In genomic region chr17:78913921-78914320, GRCm38 (mm10) we compare ENCODE assay signal across 31 mouse cellular contexts. TPM values are rescaled to one million over a fixed set of nuclear protein-coding genes. Genes with fewer than 3 reads are reported as not detected.
DNase-seq lines count a peak whose midpoint lies in the region; ATAC-seq and TF ChIP-seq lines count a peak whose summit lies in the region.
"Had no signal": no experiment of that assay in that cellular context is flagged by ENCODE, and none has a peak within 500 bp of the region (broad histone marks: within the 10 kb centered on the region; RNA-seq: fewer than 3 reads in every experiment).

No protein-coding gene starts in this region.

- H3K4me2 ChIP-seq in liver, embryonic 12.5 days = peak overlapping the region; percentile 64; the same call in 1 of the 2 replicates
- H3K4me2 ChIP-seq in liver, embryonic 11.5 days = no peak overlapping the region

- H3K4me1 ChIP-seq in liver, embryonic 12.5 days = peaks cover 28% of the 10 kb centered on the region
- peaks cover 10% of the 10 kb centered on the region; the same call in 1 of the 2 replicates for H3K4me1 ChIP-seq in liver, embryonic 11.5 days (replicated peaks; ENCODE audit: control insufficient read depth, insufficient read depth, low read length)
- H3K4me1 ChIP-seq in E14TG2a.4 (replicated peaks; ENCODE audit: low read depth, low read length) (peaks cover 48% of the 10 kb centered on the region), ES-E14 (ENCODE audit: control insufficient read depth in 2 of 2, insufficient read depth in 2 of 2, low read length in 2 of 2, poor library complexity in 1 of 2) (peaks cover 3 to 4% of the 10 kb centered on the region in 2 experiments; a peak in 3 of 4 replicates)

- ATAC-seq in liver, embryonic 12.5 days = no peak
- ATAC-seq in liver, embryonic 11.5 days (replicated peaks; ENCODE audit: low FRiP score) = no peak
- ATAC-seq: activated CD4-positive, CD25-positive, alpha-beta regulatory T cell, adult 4 months; forebrain, embryonic 14.5 days; forebrain, postnatal 0 days; hindbrain, embryonic 16.5 days; intestine, embryonic 15.5 days; Patski had no signal

- peaks cover 9% of the 10 kb centered on the region for H3K36me3 ChIP-seq in liver, embryonic 12.5 days
- peaks cover 3% of the 10 kb centered on the region; the same call in 1 of the 2 replicates for H3K36me3 ChIP-seq in liver, embryonic 11.5 days (ENCODE audit: control insufficient read depth, insufficient read depth, low read length)
- H3K36me3 ChIP-seq in E14TG2a.4 (ENCODE audit: insufficient read depth, low read length) (peaks cover 14% of the 10 kb centered on the region), ES-E14 (ENCODE audit: control insufficient read depth, insufficient read depth, low read length, poor library complexity, severe bottlenecking) (peaks cover 6% of the 10 kb centered on the region)

- DNase-seq in liver, embryonic 11.5 days (ENCODE audit: low spot score) = no peak
- peak; percentile 39 for DNase-seq in ES-E14 (ENCODE audit: low read depth, low spot score)
- DNase-seq in embryo, embryonic 11 days = no peak
- DNase-seq in kidney, adult 9 months = no peak
- DNase-seq: adrenal gland, adult 8-10 months; adrenal gland, postnatal 25 days; cerebellum, adult 18-20 months; cerebellum, adult 9-10 months; cerebellum, postnatal 14 days; forebrain, postnatal 0 days; gastrocnemius, adult 2 months; gastrocnemius, postnatal 25 days; heart, adult 18-20 months; heart, postnatal 10 days; heart, postnatal 36 days had no signal

- H3K27me3 ChIP-seq in liver, embryonic 12.5 days (replicated peaks) = no peaks in the 10 kb centered on the region
- H3K27me3 ChIP-seq in liver, embryonic 11.5 days (replicated peaks; ENCODE audit: control insufficient read depth, insufficient read depth, low read length) = no peaks in the 10 kb centered on the region
- H3K27me3 ChIP-seq in E14TG2a.4 (ENCODE audit: insufficient read depth, low read length) = no peaks in the 10 kb centered on the region
- H3K27me3 ChIP-seq: embryonic facial prominence, embryonic 12.5 days; embryonic facial prominence, embryonic 15.5 days; heart, embryonic 12.5 days; heart, embryonic 15.5 days; intestine, embryonic 15.5 days had no signal

- H3K9me3 ChIP-seq in liver, embryonic 12.5 days (replicated peaks) = no peaks in the 10 kb centered on the region
- H3K9me3 ChIP-seq in liver, embryonic 11.5 days (ENCODE audit: control insufficient read depth, low read length) = no peaks in the 10 kb centered on the region
- no peaks in the 10 kb centered on the region for H3K9me3 ChIP-seq in E14TG2a.4 (ENCODE audit: low read length)
- no peaks in the 10 kb centered on the region for H3K9me3 ChIP-seq in ES-E14 (ENCODE audit: control insufficient read depth, insufficient read depth, low read depth, low read length)
- H3K9me3 ChIP-seq: embryonic facial prominence, embryonic 12.5 days; embryonic facial prominence, embryonic 15.5 days; G1E; heart, embryonic 12.5 days; heart, embryonic 15.5 days; hindbrain, embryonic 10.5 days; hindbrain, embryonic 13.5 days; intestine, embryonic 15.5 days had no signal

- H3K27ac ChIP-seq in liver, embryonic 12.5 days = no peak overlapping the region
- H3K27ac ChIP-seq in liver, embryonic 11.5 days (ENCODE audit: low read depth, low read length) = no peak overlapping the region
- H3K27ac ChIP-seq in ES-E14 (ENCODE audit: insufficient read depth, low read depth, low read length, poor library complexity, severe bottlenecking) = peak overlapping the region; percentile 87
- H3K27ac ChIP-seq: embryonic facial prominence, embryonic 12.5 days; embryonic facial prominence, embryonic 15.5 days; gastrocnemius, adult 2 months; heart, embryonic 15.5 days; hindbrain, embryonic 10.5 days; hindbrain, embryonic 13.5 days; intestine, embryonic 15.5 days had no signal

- no peak overlapping the region for H3K4me3 ChIP-seq in liver, embryonic 12.5 days
- no peak overlapping the region for H3K4me3 ChIP-seq in liver, embryonic 11.5 days (ENCODE audit: low read depth, low read length)
- H3K4me3 ChIP-seq in E14TG2a.4 (replicated peaks; ENCODE audit: low read length) (peak overlapping the region; percentile 86), ES-E14 (ENCODE audit: insufficient read depth in 1 of 2, low read depth in 1 of 2, low read length in 2 of 2, poor library complexity in 1 of 2, severe bottlenecking in 1 of 2) (peak overlapping the region; percentile 9 to 84)
- H3K4me3 ChIP-seq: gastrocnemius, adult 2 months had no signal

- H3K9ac ChIP-seq in liver, embryonic 12.5 days = no peak overlapping the region
- no peak overlapping the region for H3K9ac ChIP-seq in liver, embryonic 11.5 days (ENCODE audit: low read depth, low read length)
- no peak overlapping the region; the same call in 1 of the 2 replicates for H3K9ac ChIP-seq in ES-E14 (ENCODE audit: insufficient read depth, low read depth, low read length, poor library complexity, severe bottlenecking)
- H3K9ac ChIP-seq: embryonic facial prominence, embryonic 12.5 days; embryonic facial prominence, embryonic 15.5 days; forebrain, postnatal 0 days; heart, embryonic 12.5 days; heart, embryonic 15.5 days; intestine, embryonic 15.5 days had no signal

- no peak for TF ChIP-seq CTCF in E14TG2a.4 (conservative IDR thresholded peaks at IDR 0.05; ENCODE audit: low read length)

- in situ Hi-C loops in ES-E14 (cut with MboI; ENCODE audit: low sequenced_read_pairs in 2 of 2, unreplicated experiment in 2 of 2) = no loop called here

- 70% methylated on average over 3 of the region's 3 CpGs for WGBS in liver, embryonic 12.5 days (ENCODE audit: insufficient replicate concordance)
- 72% methylated on average over 3 of the region's 3 CpGs for WGBS in liver, embryonic 11.5 days

TF ChIP-seq in ES-E14, 5 proteins besides CTCF, POLR2A, EP300 and RAD21:
- no peak for TF ChIP-seq CHD2 (IDR thresholded peaks at IDR 0.05; ENCODE audit: low read depth, low read length)
- no peak for TF ChIP-seq HCFC1 (IDR thresholded peaks at IDR 0.05; ENCODE audit: borderline replicate concordance, insufficient read depth, low read length)
- no peak for TF ChIP-seq MAFK (IDR thresholded peaks at IDR 0.05; ENCODE audit: insufficient read depth, low read depth, low read length)
- TF ChIP-seq ZNF384 (IDR thresholded peaks at IDR 0.05; ENCODE audit: low read depth, low read length) = no peak
- TF ChIP-seq ZC3H11A (IDR thresholded peaks at IDR 0.05; ENCODE audit: borderline replicate concordance, low read depth, low read length) = no peak

RNA-seq across cellular contexts. Expression of gene Cebpzos, which starts 2.4 kb away (rescaled TPM):
- 56.2 and 59.7 TPM in 2 replicates for polyA plus RNA-seq in liver, embryonic 12.5 days (2016; fragmentation: Nextera tagmentation; extraction: Ambion mirVana)
- 80.6 and 95.3 TPM in 2 replicates for polyA plus RNA-seq in liver, embryonic 11.5 days (2014; fragmentation: Nextera tagmentation; extraction: Ambion mirVana)
- 42.5 and 48.6 TPM in 2 replicates for total RNA-seq in ES-E14 (2012; rRNA removed)

RNA-seq across cellular contexts. Expression of gene Sult6b1, which starts 7.1 kb away (rescaled TPM):
- polyA plus RNA-seq in liver, embryonic 12.5 days (2016; fragmentation: Nextera tagmentation; extraction: Ambion mirVana) = 0.12 TPM in 1 of 2 replicates, not detected in the other
- 0.14 TPM in 1 of 2 replicates, not detected in the other for polyA plus RNA-seq in liver, embryonic 11.5 days (2014; fragmentation: Nextera tagmentation; extraction: Ambion mirVana)
- 3.5 and 7.9 TPM in 2 replicates for total RNA-seq in ES-E14 (2012; rRNA removed)
- total RNA-seq: forebrain, postnatal 0 days; gastrocnemius, adult 2 months; gastrocnemius, postnatal 25 days; heart, adult 18-20 months; heart, postnatal 10 days; heart, postnatal 36 days had no signal
- polyA plus RNA-seq: forebrain, embryonic 11.5 days; forebrain, postnatal 0 days; G1E; gonadal fat pad, adult 2 months; hindbrain, embryonic 13.5 days; hindbrain, embryonic 16.5 days had no signal

RNA-seq across cellular contexts. Expression of gene Cebpz, which starts 22.9 kb away (rescaled TPM):
- polyA plus RNA-seq in liver, embryonic 12.5 days (2016; fragmentation: Nextera tagmentation; extraction: Ambion mirVana) = 51.3 and 53.5 TPM in 2 replicates
- polyA plus RNA-seq in liver, embryonic 11.5 days (2014; fragmentation: Nextera tagmentation; extraction: Ambion mirVana) = 73.8 and 74.0 TPM in 2 replicates
- 53.6 and 68.4 TPM in 2 replicates for total RNA-seq in ES-E14 (2012; rRNA removed)

RNA-seq across cellular contexts. Expression of gene Ndufaf7, which starts 23.0 kb away (rescaled TPM):
- polyA plus RNA-seq in liver, embryonic 12.5 days (2016; fragmentation: Nextera tagmentation; extraction: Ambion mirVana) = 38.7 and 41.8 TPM in 2 replicates
- 58.0 and 67.3 TPM in 2 replicates for polyA plus RNA-seq in liver, embryonic 11.5 days (2014; fragmentation: Nextera tagmentation; extraction: Ambion mirVana)
- 20.1 and 20.8 TPM in 2 replicates for total RNA-seq in ES-E14 (2012; rRNA removed)

RNA-seq across cellular contexts. Expression of gene Eif2ak2, which starts 31.5 kb away (rescaled TPM):
- 10.3 and 12.0 TPM in 2 replicates for polyA plus RNA-seq in liver, embryonic 12.5 days (2016; fragmentation: Nextera tagmentation; extraction: Ambion mirVana)
- 8.2 and 8.3 TPM in 2 replicates for polyA plus RNA-seq in liver, embryonic 11.5 days (2014; fragmentation: Nextera tagmentation; extraction: Ambion mirVana)
- 13.1 and 15.3 TPM in 2 replicates for total RNA-seq in ES-E14 (2012; rRNA removed)

Comparison
In these comparisons a context has a peak if more than half of its experiments do, and no peak if none do; other contexts are left out.
1. H3K4me3 ChIP-seq: peak in E14TG2a.4 (single experiment) and ES-E14 (2 of 2); none in liver, embryonic 12.5 days (single experiment) and liver, embryonic 11.5 days (single experiment).